Mouse (Mus musculus) cerebellum, adult (tissue): ENCODE results near the gene Fstl4.

ENCODE experiments used
- ATAC-seq: cut with Nextera tagmentation; 2 replicates; pipeline ENCODE4 v1.9.2; 2017; ENCODE audit warnings: mild to moderate bottlenecking, moderate library complexity, mixed read lengths; ENCODE audit not compliant: insufficient number of reproducible peaks, low FRiP score, low TSS enrichment

The Fstl4 gene

GRCm38 (mm10) chr11:52889527-52889926 is 125.1 kb downstream of the Fstl4 start:
- ATAC-seq: no peak

- ATAC-seq: no peak
Observed at GRCm38 (mm10) chr11:52890156-52890555, 125.7 kb downstream of the Fstl4 start.

- ATAC-seq: no peak
Observed at GRCm38 (mm10) chr11:52904101-52904500, 139.7 kb downstream of the Fstl4 start.

GRCm38 (mm10) chr11:52910788-52911187 is 146.4 kb downstream of the Fstl4 start:
- ATAC-seq: no peak

GRCm38 (mm10) chr11:52914431-52914830 is 150.0 kb downstream of the Fstl4 start:
- no peak for ATAC-seq

GRCm38 (mm10) chr11:52915648-52916047 is 151.2 kb downstream of the Fstl4 start:
- no peak for ATAC-seq

DNA sequence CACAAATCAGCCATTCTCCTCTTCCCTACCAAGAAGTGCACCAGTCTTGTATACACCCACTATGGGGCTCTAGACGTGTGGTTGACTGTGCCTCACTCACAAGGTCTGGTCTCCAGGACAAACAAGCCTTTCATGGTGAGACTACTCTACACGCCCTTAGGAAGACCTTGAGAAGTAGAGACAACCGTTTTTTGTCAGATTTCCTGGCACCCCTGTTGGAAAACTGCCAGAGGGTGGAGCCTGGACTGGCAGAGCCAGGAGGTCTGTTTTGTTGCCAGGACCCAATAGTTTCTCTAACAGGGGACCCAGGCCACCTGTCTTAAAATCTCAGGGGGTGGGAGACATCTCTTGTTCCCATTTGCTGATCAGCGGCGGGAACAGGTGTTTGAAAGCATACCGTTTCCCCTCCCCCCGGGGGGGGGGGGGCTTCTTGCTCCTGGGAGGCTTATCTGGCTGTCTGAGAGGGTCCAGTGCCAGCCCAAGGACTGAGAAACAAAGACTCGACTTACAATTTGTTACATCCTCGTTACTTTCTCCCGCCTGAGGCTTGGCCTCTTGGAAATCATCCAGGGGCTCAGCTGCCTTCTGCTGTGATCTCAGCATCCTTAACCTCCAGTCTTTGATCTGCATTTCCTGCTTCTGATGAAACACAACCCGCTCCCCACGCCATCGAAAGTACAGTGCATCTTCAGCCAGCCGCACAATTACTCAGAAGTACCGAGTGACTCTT is 155.0 kb downstream of the Fstl4 start:
- ATAC-seq: 0 out of 2 replicates have a peak, but pooled peaks have one; percentile 15

DNA sequence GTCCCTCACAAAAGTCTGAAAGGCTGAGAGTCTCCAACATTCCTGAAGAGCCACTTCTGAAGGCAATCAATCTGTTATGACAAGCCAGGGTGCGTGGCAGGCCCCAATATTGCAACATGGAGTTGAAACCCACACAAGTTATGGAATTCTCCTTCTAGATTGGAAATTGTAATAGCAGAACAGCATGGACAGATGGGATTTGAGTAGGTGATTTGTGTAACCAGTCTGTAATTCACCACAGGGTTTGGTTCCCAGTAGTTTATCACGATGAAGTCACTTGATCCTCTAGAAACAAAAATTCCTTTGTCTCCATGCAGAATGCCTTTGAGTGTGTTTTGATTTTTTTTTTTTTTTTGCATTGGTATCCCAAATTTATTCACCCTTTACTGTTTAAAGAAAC is 159.8 kb downstream of the Fstl4 start:
- ATAC-seq: no peak

- no peak for ATAC-seq
Observed at GRCm38 (mm10) chr11:52928321-52928720, 163.9 kb downstream of the Fstl4 start.

- no peak for ATAC-seq
Observed at GRCm38 (mm10) chr11:52939336-52940070, 175.1 kb downstream of the Fstl4 start.

GRCm38 (mm10) chr11:52942967-52943366 is 178.5 kb downstream of the Fstl4 start:
- ATAC-seq: no peak

DNA sequence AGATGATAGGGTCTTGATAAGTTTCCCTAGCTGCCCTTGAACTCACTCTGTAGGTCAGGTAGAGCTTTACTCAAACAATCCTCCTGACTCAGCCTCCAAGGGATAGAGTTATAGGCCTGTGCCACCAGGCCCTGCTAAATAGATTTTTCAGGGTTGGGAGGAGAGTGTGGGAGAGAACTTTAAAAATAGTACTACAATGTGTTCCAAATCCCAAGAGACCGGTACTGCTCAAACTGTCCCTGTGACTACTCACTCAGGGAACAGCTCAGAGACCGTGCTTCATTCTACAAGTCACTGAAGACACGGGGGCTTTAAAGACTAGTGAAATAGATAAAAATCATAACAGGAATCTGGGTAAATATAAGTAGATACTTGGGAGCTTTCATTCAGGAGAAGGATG is 190.6 kb downstream of the Fstl4 start:
- no peak for ATAC-seq

DNA sequence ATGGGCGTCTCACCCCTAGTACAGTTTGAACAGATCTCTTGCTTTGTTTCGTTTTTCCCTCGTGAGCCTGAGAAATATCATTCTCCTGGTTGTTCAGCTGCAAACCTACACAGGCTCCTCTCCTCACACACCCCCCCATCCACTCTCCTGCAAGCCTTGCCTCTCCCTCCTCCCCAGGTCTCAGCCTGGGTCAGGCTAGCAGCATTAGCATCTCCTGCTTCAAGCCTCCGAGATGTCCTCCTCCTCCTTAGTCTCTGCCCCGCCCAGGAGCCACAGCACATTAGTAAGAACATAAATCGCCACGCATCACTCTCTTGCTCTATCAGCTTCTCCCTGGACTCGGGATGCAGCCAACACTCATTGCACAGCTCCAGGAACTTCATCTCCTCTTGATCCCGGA is 204.4 kb downstream of the Fstl4 start:
- no peak for ATAC-seq

GRCm38 (mm10) chr11:52970396-52970795 is 206.0 kb downstream of the Fstl4 start:
- ATAC-seq: no peak

DNA sequence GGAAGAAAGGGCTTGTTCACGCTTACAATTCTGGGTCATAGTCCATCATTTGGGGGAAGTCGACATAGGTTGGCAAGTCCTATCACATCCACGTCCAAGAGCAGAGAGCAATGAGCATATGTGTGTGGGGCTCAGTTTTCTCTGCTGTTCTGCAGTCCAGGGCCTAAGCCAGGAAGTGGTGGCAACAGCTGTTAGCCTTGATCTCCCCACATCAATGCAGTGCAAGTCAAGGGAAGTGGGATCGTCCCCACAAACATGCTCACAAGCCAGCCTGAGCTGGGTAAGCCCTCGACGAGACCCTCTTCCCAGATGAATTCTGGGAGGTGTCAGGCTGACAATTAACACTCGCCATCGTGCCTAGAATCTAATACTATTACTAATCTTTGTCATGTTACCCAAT is 222.6 kb downstream of the Fstl4 start:
- ATAC-seq: no peak

DNA sequence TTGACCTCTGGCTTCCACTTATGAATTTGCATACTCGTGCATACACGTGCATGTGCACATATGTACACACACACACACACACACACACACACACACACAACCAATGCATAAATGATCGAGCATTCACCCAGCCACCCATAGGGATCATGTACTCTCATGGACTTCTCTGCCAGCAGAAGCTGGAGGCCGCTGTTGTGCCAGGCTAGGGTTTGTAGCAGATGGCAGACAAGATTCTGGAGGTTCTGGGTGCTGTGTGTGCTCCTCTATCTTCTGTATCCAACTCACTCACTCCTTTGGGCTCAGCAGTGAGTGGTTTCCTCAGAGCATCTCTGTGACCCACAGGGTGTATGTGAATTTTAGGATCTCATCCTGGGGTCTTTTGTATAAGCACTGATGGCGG is 230.3 kb downstream of the Fstl4 start:
- ATAC-seq: no peak

- no peak for ATAC-seq
Observed at GRCm38 (mm10) chr11:52996434-52997093, 232.1 kb downstream of the Fstl4 start.

DNA sequence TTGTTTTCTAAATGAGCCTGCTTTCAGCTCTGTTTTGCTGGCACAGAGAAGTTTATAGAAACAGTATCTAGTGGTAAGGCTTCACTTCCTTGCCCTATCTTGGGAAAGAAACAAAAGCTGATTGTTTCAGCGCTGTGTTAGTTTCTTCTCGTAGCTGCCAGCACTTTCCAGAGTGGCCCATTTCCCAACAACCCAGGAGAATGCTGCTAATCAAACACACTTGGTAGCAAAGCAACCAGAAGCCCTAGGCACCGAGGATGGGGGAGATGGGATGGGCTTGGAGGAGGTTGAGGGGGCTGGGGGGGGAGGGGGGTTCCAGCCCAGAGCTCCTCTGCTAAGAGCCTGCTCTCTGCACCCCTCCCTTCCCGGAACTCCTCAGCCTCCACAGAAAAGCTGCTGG is 233.0 kb downstream of the Fstl4 start:
- ATAC-seq: no peak

DNA sequence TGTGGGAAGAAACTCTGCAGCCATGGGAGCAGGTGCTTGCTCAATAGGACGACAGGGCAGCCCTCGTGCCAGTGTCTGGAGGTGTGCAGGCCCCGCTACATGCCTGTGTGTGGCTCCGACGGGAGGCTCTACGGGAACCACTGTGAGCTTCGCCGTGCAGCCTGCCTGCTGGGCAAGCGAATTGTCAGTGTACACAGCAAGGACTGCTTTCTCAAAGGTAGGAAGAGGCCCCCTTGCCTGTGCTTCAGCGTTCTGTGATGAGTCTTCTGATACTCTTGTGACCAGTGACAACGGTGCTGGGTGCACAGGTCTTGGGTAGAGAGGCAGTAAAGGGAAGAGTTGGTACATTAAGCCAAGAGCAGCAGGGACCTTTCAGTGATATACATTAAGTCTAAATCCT is 235.8 kb downstream of the Fstl4 start:
- no peak for ATAC-seq

- no peak for ATAC-seq
Observed at GRCm38 (mm10) chr11:53003361-53003760, 238.9 kb downstream of the Fstl4 start.

DNA sequence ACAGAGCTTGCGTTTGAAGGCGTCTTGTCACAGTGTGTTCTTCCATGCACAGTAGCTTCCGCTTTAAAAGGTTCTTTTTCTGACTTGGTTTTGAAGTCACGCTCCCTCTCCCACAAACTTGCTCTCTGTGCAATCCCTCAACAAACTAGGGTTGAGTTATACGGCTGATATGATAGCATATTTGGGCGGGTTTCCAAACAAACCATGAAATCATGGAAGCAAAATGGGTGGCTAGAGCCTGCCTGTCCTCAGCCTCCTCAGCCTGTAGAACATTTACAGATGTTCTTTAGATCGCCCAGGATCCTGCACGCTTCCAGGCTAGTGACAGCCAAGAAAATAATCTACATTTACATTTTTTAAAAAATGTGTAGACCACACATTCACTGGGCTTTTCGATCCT is 239.4 kb downstream of the Fstl4 start:
- ATAC-seq: no peak
